Mouse (Mus musculus) frontal cortex, postnatal 25 days (tissue): ENCODE data around the gene Armh4.
A peak's percentile ranks its signal among the peaks of the same experiment; 100 is the strongest.
"Not testable (repeated sequence)": the region's sequence is repeated elsewhere in the genome, so short reads cannot be mapped to it uniquely, and the experiment has no call there.

Experiments used
- DNase-seq, 2 experiments: peaks; one replicate each; pipeline ENCODE4 v3.0.0; 2022; ENCODE audit warnings: low spot score in 2 of 2

Gene Armh4

GRCm38 (mm10) chr14:49782715-49783531 is at the start of gene Armh4:
Gene Armh4, minus strand, starts transcription at chr14:49783383.
- DNase-seq = peak; percentile 59 to 76

GRCm38 (mm10) chr14:49829192-49830171 is 46.3 kb upstream of the Armh4 start:
- DNase-seq = no peak

GRCm38 (mm10) chr14:49819721-49820440 is 36.7 kb upstream of the Armh4 start:
- DNase-seq = not testable (repeated sequence)

GRCm38 (mm10) chr14:49818713-49819208 is 35.6 kb upstream of the Armh4 start:
- not testable (repeated sequence) for DNase-seq

- not testable (repeated sequence) for DNase-seq
Measured at GRCm38 (mm10) chr14:49812966-49813365, 29.8 kb upstream of the Armh4 start.

- DNase-seq = not testable (repeated sequence)
Measured at GRCm38 (mm10) chr14:49805051-49805450, 21.9 kb upstream of the Armh4 start.

GRCm38 (mm10) chr14:49801444-49801843 is 18.3 kb upstream of the Armh4 start:
- no peak for DNase-seq

GRCm38 (mm10) chr14:49793948-49794347 is 10.8 kb upstream of the Armh4 start:
- DNase-seq = no peak

- no peak for DNase-seq
Measured at GRCm38 (mm10) chr14:49790542-49790941, 7.4 kb upstream of the Armh4 start.

- peak; percentile 27 to 32 for DNase-seq
Measured at GRCm38 (mm10) chr14:49785793-49786192, 2.6 kb upstream of the Armh4 start.

GRCm38 (mm10) chr14:49783866-49784265 is 683 bp upstream of the Armh4 start:
- DNase-seq = no peak

GRCm38 (mm10) chr14:49780416-49780815 is 2.8 kb downstream of the Armh4 start:
- DNase-seq = no peak

- DNase-seq = not testable (repeated sequence)
Measured at GRCm38 (mm10) chr14:49777539-49777938, 5.6 kb downstream of the Armh4 start.

- no peak for DNase-seq
Measured at GRCm38 (mm10) chr14:49771746-49772145, 11.4 kb downstream of the Armh4 start.

GRCm38 (mm10) chr14:49766601-49767000 is 16.6 kb downstream of the Armh4 start:
- DNase-seq = no peak

GRCm38 (mm10) chr14:49755845-49756244 is 27.3 kb downstream of the Armh4 start:
- no peak for DNase-seq

- no peak for DNase-seq
Measured at GRCm38 (mm10) chr14:49752614-49753013, 30.6 kb downstream of the Armh4 start.

GRCm38 (mm10) chr14:49745874-49746273 is 37.3 kb downstream of the Armh4 start:
- DNase-seq = no peak

GRCm38 (mm10) chr14:49743946-49744526 is 39.1 kb downstream of the Armh4 start:
- no peak for DNase-seq

GRCm38 (mm10) chr14:49739328-49739727 is 43.9 kb downstream of the Armh4 start:
- DNase-seq = no peak

- DNase-seq = no peak
Measured at GRCm38 (mm10) chr14:49738441-49739088, 44.6 kb downstream of the Armh4 start.
